Mouse (Mus musculus) neural tube, embryonic 13.5 days (tissue): Measurements from ENCODE around the gene Hcn2. TPM values are rescaled to one million over a fixed set of nuclear protein-coding genes. Genes with fewer than 3 reads are reported as not detected.
"Not testable (repeated sequence)": the region's sequence is repeated elsewhere in the genome, so short reads cannot be mapped to it uniquely, and the experiment has no call there.

ENCODE experiments used
- ATAC-seq: fragments of 200-750 bp; cut with Nextera tagmentation; 2 replicates; pipeline ENCODE4 v1.8.0; 2017; ENCODE audit warnings: low read depth, mild to moderate bottlenecking, moderate TSS enrichment, moderate library complexity
- H3K27ac ChIP-seq: fragments of 300-500 bp; sonication (generic); replicated peaks from 2 replicates; pipeline ENCODE4 v1.5.1; 2015; ENCODE audit warnings: moderate library complexity, mild to moderate bottlenecking, inconsistent platforms
- H3K27me3 ChIP-seq: fragments of 300-500 bp; sonication (generic); 2 replicates; pipeline ENCODE4 v1.6.1; 2015; ENCODE audit warnings: mild to moderate bottlenecking, inconsistent platforms
- H3K36me3 ChIP-seq: fragments of 300-500 bp; sonication (generic); 2 replicates; pipeline ENCODE4 v1.6.1; 2015; ENCODE audit warnings: mild to moderate bottlenecking, inconsistent platforms
- H3K4me1 ChIP-seq: fragments of 300-500 bp; sonication (generic); replicated peaks from 2 replicates; pipeline ENCODE4 v1.6.1; 2015; ENCODE audit warnings: inconsistent platforms
- H3K4me2 ChIP-seq: fragments of 300-500 bp; sonication (generic); 2 replicates; pipeline ENCODE4 v1.6.1; 2015; ENCODE audit warnings: inconsistent platforms, mild to moderate bottlenecking, moderate library complexity
- H3K4me3 ChIP-seq: fragments of 300-500 bp; sonication (generic); 2 replicates; pipeline ENCODE4 v1.5.1; 2015; ENCODE audit warnings: mild to moderate bottlenecking, inconsistent platforms
- H3K9ac ChIP-seq: fragments of 300-500 bp; sonication (generic); 2 replicates; pipeline ENCODE4 v1.6.1; 2015; ENCODE audit warnings: moderate library complexity, mild to moderate bottlenecking, inconsistent platforms
- H3K9me3 ChIP-seq: fragments of 300-500 bp; sonication (generic); 2 replicates; pipeline ENCODE4 v1.6.1; 2016; ENCODE audit warnings: inconsistent platforms
- WGBS: fragments of 180-500 bp; shearing (Covaris S2); methylation state at CpG from one replicate; pipeline ENCODE4 v1.1.7; 2015; 5-methylcytosine and 5-hydroxymethylcytosine counted together
- polyA plus RNA-seq: library from polyadenylated mRNA; unstranded; fragments of >200 nt; fragmentation: Nextera tagmentation; extraction: Ambion mirVana; gene quantifications from 2 replicates; pipeline ENCODE4 v1.2.1, GENCODE M21; 2015

The Hcn2 gene
- polyA plus RNA-seq, 1 experiment from 2014 or later = 0.78 TPM

DNA sequence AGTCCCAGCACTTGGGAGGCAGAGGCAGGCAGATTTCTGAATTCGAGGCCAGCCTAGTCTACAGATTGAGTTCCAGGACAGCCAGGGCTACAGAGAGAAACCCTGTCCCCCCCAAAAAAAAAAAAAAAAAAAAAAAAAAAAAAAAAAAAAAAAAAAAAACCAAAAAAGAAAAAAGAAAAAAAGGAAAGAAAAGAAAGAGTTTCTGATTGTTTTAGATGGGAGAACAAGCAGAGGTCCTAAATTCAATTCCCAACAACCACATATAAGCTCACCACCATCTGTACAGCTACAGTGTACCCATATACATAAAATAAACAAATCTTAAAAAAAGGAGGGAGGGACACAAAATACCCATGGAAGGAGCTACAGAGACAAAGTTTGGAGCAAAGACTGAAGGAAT, 43.2 kb downstream of the Hcn2 start:
- peaks cover 69% of the 10 kb centered on the region for H3K36me3 ChIP-seq
- not testable (repeated sequence) for H3K4me3 ChIP-seq

DNA sequence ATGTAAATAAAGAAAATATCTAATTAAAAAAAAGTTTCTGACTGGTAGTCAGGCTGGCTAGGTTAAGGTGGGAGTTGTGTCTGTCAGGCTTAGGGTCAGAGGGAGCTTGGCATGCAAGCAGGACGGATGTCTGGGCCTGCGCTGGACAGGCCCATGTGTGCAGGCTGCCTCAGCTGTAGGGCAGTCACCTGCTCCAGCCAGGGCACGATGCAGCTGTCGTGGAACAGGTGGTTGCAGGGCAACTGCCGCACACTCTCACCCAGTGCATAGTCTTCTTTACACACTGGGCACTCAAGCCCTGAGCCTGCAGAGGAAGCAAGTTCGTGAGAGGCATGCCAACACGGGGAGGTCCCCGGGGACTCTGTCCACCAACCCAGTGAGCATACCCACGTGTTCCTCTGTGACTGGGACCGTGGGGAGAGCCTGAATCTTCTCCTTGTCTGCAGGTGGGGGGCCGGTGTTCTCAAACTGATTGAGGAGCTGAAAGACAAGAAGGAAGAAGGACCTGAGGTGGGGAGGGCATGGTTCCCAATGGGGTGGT, 44.2 kb downstream of the Hcn2 start:
- H3K4me3 ChIP-seq = no peak overlapping the region
- H3K27ac ChIP-seq = no peak overlapping the region
- peaks cover 21% of the 10 kb centered on the region for H3K4me1 ChIP-seq
- H3K27me3 ChIP-seq = no peaks in the 10 kb centered on the region
- peaks cover 68% of the 10 kb centered on the region for H3K36me3 ChIP-seq
- ATAC-seq = no peak
- H3K4me2 ChIP-seq = no peak overlapping the region
- H3K9me3 ChIP-seq = no peaks in the 10 kb centered on the region
- no peak overlapping the region for H3K9ac ChIP-seq
- WGBS = 93% methylated on average over 11 of the region's 11 CpGs

More for the DNA sequence above, 43.2 kb downstream of the Hcn2 start:
- H3K27ac ChIP-seq, ATAC-seq, H3K4me2 ChIP-seq, H3K27me3 ChIP-seq, H3K9ac ChIP-seq, H3K9me3 ChIP-seq: not testable (repeated sequence)
- peaks cover 20% of the 10 kb centered on the region for H3K4me1 ChIP-seq
- 89% methylated on average over 1 of the region's 1 CpGs for WGBS

DNA sequence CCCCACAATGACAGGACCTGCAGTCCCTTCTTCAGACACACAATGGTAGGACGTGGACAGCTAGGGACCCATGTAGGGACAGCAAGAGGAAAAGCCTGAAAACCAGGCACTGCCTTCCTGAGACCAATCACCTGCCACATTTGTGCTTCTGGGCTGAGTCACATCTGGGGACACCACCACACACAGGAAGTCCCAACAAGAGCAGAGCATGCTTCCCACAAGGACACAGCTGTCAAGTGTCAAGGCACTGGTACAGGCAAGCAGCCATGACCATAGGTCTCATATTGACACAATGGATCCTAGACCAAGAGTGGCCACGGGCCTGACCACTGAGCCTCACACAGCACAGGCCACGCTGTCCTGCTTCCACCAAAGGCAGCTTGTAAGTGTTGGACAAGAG, 46.4 kb downstream of the Hcn2 start:
- 91% methylated on average over 3 of the region's 3 CpGs for WGBS
- Histone ChIP-seq H3K9me3 (no peaks in the 10 kb centered on the region), H3K9ac (no peak overlapping the region), H3K36me3 (peaks cover 46% of the 10 kb centered on the region), H3K4me2 (no peak overlapping the region), H3K27me3 (no peaks in the 10 kb centered on the region), H3K4me1 (peaks cover 31% of the 10 kb centered on the region), H3K4me3 (no peak overlapping the region), H3K27ac (no peak overlapping the region)
- no peak for ATAC-seq

DNA sequence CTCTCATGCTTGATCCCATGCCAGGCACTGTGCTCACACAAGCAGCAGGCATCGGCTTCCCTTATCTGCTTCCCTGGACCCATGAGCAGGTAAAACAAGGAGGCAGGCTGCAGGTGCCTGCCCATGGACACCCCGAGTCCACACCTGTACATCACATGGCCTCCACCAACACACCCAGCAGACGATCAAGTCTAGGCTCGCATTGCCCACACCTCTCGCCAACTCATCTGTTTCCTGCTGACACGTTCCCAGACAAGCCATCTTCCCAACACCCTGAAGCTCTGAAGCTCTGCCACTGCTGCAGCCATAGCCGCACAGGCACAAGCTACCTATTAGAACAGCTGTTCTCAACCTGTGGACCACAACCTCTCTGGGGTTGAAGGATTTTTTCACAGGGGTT, 47.8 kb downstream of the Hcn2 start:
- 93% methylated on average over 7 of the region's 7 CpGs for WGBS
- ATAC-seq = no peak
- H3K27me3 ChIP-seq = no peaks in the 10 kb centered on the region
- H3K27ac ChIP-seq = no peak overlapping the region
- H3K4me1 ChIP-seq = peaks cover 40% of the 10 kb centered on the region
- no peak overlapping the region for H3K4me3 ChIP-seq
- peak overlapping the region; percentile 57; the same call in 1 of the 2 replicates for H3K9ac ChIP-seq
- peaks cover 32% of the 10 kb centered on the region for H3K36me3 ChIP-seq
- no peaks in the 10 kb centered on the region for H3K9me3 ChIP-seq
- H3K4me2 ChIP-seq = no peak overlapping the region

DNA sequence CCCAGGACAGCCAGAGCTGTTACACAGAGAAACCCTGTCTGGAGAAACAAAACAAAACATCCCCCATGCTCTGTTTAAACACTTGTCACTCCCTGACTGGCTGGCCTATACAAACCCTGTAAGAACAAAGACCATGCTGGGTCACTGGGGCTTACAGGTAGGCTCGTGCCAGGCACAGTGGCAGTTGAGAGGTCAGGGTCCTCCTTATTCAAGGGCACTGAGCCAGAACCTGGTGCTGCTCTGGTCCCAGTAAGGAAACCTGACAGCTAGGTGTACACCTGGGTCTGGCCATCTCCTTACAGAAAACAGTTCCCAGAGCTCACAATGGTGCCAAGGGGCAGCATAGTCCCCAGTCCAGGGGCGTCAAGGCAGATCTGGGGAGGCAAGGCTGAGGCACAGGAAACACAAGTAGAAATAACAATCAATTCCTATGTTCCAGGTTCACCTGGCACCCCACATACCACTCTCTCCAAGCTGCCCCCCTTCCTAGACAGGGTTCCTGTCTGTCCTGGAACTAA, 48.9 kb downstream of the Hcn2 start:
- WGBS = 80% methylated on average over 2 of the region's 2 CpGs
- no peak for ATAC-seq
- Histone ChIP-seq H3K27ac (no peak overlapping the region), H3K36me3 (peaks cover 25% of the 10 kb centered on the region), H3K4me3 (peak overlapping the region; percentile 95), H3K9me3 (no peaks in the 10 kb centered on the region), H3K4me2 (peak overlapping the region; percentile 96), H3K27me3 (no peaks in the 10 kb centered on the region), H3K4me1 (peaks cover 40% of the 10 kb centered on the region), H3K9ac (peak overlapping the region; percentile 96)

DNA sequence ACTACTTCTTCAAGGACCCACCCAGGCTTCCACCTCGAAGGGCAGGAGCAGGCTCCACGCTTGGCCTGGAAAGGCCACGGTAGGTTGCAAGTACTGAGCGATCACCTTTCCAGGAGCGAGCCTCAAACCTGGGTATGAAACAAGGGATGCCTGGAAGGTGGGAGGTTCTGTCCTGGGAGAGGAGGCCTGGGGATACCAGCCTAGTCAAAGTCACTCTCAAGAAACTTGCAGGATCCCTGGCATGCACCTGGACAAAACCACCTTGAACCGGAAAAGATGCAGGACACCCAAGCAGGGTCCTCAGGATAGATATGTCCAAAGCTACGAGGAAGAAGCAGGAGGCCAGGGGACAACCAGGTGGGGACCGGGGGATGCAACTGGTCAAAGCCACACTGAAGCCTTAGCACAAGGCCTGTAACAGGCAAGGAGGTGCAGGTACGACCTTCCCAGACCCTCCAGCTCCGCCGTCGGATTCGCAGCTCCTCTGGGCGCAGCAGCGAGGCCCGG, 49.6 kb downstream of the Hcn2 start:
- peaks cover 40% of the 10 kb centered on the region for H3K4me1 ChIP-seq
- no peaks in the 10 kb centered on the region for H3K9me3 ChIP-seq
- peaks cover 18% of the 10 kb centered on the region for H3K36me3 ChIP-seq
- H3K27me3 ChIP-seq = no peaks in the 10 kb centered on the region
- H3K27ac ChIP-seq = peak overlapping the region; percentile 94
- peak overlapping the region; percentile 95 for H3K4me3 ChIP-seq
- peak overlapping the region; percentile 96 for H3K4me2 ChIP-seq
- 10% methylated on average over 16 of the region's 16 CpGs for WGBS
- ATAC-seq = no peak
- peak overlapping the region; percentile 96 for H3K9ac ChIP-seq

DNA sequence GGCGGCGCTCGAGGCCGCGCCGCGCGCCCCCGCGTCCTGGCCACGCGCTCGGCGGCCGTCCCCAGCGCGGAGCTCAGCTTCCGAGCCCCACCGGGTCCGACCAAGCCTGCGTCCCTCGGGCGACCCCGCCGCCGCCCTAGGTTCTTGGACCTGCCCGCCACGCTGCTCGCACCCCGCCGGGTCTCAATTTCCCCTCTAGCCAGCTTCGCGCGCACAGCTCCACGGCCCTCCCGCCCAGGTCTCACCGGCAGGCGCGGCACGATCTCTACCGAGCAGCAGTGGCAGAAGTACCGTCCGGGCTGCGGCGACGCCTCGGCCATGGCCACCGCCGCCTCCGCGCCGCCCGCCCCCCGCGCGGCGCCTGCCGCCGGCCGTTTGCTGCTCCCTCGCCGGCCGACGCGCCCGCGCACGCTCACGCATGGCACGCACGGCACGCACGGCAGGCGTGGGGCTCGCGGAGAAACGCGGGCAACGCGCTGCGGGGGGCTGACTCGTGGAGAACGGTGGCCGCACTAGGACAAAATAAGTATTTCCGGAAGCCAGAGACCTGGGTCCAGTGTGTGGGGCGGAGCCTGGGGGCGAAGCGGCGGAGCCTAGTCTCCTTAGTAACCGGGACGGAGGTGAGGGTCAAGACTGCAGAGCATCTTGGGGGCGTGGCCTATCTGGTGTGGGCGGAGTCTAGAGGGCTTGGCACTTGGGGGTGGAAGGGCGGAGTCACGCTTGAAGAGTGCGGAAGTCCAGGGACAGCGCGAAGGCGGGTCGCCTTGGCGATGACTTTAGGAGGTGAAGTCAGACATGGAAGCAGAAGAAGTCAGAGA, 50.3 kb downstream of the Hcn2 start, which contains the start of gene Rnf126:
Gene Rnf126, minus strand, starts transcription at position 445 of the 818 bp plus-strand sequence.
- peak within 1 kb of the TSS; percentile 94 for H3K27ac ChIP-seq
- H3K9ac ChIP-seq = peak within 1 kb of the TSS; percentile 96
- no peaks in the 10 kb centered on the region for H3K27me3 ChIP-seq
- H3K4me2 ChIP-seq = peak within 1 kb of the TSS; percentile 96
- H3K9me3 ChIP-seq = no peaks in the 10 kb centered on the region
- H3K4me3 ChIP-seq = peak within 1 kb of the TSS; percentile 95
- WGBS = under 1% methylated on average over 87 of the region's 101 CpGs
- peaks cover 40% of the 10 kb centered on the region for H3K4me1 ChIP-seq
- peak; percentile 92 for ATAC-seq
- peaks cover 11% of the 10 kb centered on the region for H3K36me3 ChIP-seq

DNA sequence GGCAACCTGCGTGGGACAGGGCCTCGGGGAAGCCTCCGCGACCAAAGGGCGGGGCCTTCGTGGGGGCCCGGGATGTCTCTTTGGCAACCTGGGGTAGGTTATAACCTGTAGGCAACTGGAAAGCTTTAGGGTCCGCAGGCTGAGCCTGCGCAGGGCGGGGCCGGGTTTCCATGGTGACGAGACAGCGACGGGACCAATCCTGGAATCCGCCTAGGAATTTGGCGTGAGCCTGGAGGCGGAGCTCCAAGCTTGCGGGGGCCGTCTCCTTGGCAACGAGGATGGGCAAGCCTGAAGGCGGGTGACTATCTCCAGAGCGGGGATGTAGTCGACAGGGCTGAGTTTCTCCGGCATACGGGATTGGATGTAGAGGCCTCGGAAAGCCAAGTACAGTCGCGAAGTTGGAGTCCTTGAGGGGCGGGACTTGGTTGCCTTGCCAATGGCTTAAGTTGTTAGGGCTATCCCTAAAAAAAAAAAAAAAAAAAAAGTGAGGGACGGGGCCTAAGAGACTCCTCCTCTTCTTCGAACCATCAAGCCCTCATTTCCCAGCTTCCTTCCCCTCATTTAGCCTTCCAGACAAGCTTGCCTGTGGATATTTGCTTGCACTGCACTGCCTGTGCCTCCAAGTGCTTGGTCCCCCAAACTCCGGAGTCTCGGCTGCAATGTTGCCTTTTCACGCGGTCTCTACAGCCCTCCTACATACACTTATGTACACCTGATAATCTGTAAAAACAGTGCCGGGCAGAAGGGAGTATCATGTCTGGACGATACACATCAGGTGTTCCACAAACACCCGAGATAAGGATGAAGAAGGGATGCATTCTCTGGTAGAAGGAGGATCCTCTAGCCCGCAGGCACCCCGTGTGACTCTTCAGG, 51.2 kb downstream of the Hcn2 start:
- 12% methylated on average over 40 of the region's 40 CpGs for WGBS
- Histone ChIP-seq H3K9me3 (no peaks in the 10 kb centered on the region), H3K4me2 (peak overlapping the region; percentile 96), H3K27me3 (no peaks in the 10 kb centered on the region), H3K27ac (peak overlapping the region; percentile 94), H3K36me3 (peaks cover 2% of the 10 kb centered on the region; the same call in 1 of the 2 replicates), H3K4me3 (peak overlapping the region; percentile 95), H3K4me1 (peaks cover 40% of the 10 kb centered on the region), H3K9ac (peak overlapping the region; percentile 96)
- ATAC-seq = peak; percentile 88

DNA sequence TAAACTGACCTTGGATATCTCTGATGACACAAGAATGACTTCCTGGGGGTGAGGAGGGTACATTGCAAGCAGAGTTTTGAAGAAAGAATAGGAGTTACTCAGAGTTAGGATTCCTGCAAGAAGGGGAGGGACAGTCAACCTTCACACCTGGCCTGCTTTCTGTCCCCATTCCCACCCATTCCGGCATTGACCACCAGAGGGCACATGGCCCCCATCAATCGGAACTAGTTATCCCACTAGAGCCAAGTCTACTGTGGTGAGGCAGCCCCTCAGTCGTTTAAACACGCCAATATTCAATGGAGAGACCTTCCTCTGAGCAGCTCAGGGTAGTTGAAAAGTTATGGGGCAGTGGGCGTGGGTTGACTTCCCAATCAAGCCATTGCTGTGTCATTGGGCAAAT, 52.0 kb downstream of the Hcn2 start:
- H3K27me3 ChIP-seq = no peaks in the 10 kb centered on the region
- no peaks in the 10 kb centered on the region for H3K36me3 ChIP-seq
- ATAC-seq = no peak
- 0 out of 2 replicates have a peak overlapping the region, but pooled peaks have one; percentile 95 for H3K4me3 ChIP-seq
- H3K9ac ChIP-seq = no peak overlapping the region
- H3K27ac ChIP-seq = no peak overlapping the region
- peaks cover 40% of the 10 kb centered on the region for H3K4me1 ChIP-seq
- under 1% methylated on average over 5 of the region's 5 CpGs for WGBS
- H3K9me3 ChIP-seq = no peaks in the 10 kb centered on the region
- peak overlapping the region; percentile 96 for H3K4me2 ChIP-seq

DNA sequence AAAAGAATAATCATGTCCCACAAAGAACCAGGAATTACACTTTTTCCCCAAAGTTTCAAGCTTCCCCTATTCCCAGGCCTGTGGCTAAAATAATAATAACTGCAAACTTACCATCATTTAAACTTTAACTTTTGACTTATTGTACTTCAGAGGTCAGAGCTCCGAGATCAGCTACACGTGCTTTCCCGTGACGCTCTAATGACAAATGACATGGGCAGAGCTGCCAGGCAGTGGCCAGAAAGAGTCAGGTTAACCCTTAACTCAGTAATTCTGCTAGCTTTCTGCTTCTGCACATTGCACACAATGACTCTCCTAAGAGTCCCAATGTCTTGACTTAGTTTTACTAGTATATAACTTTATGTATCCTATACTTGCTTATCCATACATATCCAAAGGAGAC, 52.9 kb downstream of the Hcn2 start:
- no peaks in the 10 kb centered on the region for H3K36me3 ChIP-seq
- no peak overlapping the region for H3K27ac ChIP-seq
- peaks cover 32% of the 10 kb centered on the region for H3K4me1 ChIP-seq
- ATAC-seq = no peak
- H3K4me3 ChIP-seq = no peak overlapping the region
- H3K9ac ChIP-seq = no peak overlapping the region
- no peaks in the 10 kb centered on the region for H3K9me3 ChIP-seq
- H3K4me2 ChIP-seq = no peak overlapping the region
- 48% methylated on average over 4 of the region's 4 CpGs for WGBS
- H3K27me3 ChIP-seq = no peaks in the 10 kb centered on the region

DNA sequence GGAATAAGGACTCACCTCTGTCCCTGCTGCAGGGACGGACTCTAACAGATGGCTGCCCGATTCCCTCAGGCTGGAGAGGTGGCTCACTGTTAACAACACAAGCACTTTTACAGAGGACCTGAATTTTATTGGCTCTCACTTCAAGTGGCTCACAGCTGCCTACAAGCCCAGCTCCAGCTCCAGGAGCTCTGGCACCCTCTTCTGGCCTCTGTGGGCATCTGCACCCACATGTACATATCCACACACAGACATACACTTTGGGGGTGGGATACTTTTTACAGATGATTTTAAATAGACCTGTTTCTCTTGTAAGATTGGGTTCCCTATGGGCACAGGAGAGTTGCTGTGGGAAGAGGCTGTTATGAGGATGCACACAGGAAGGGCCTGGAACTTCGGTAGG, 55.9 kb downstream of the Hcn2 start:
- Histone ChIP-seq H3K4me2 (no peak overlapping the region), H3K27me3 (peaks cover 14% of the 10 kb centered on the region), H3K9ac (no peak overlapping the region), H3K36me3 (no peaks in the 10 kb centered on the region), H3K9me3 (peaks cover 6% of the 10 kb centered on the region; the same call in 1 of the 2 replicates), H3K27ac (no peak overlapping the region), H3K4me3 (no peak overlapping the region), H3K4me1 (peaks cover 20% of the 10 kb centered on the region)
- ATAC-seq = no peak
- WGBS = 94% methylated on average over 3 of the region's 3 CpGs
